In genomic region chr19:6084478-6085248, GRCm38 (mm10) we compare ENCODE assay signal across 8 mouse cellular contexts. TPM values are rescaled to one million over a fixed set of nuclear protein-coding genes. Genes with fewer than 3 reads are reported as not detected.
A peak's percentile ranks its signal among the peaks of the same experiment; 100 is the strongest.
DNase-seq lines count a peak whose midpoint lies in the region; ATAC-seq and TF ChIP-seq lines count a peak whose summit lies in the region.

Zfpl1 (minus strand) TSS chr19:6084956.
Cdca5 (plus strand) TSS chr19:6084983.

- H3K9ac ChIP-seq in ES-Bruce4 (ENCODE audit: low read depth, poor library complexity, severe bottlenecking) = peak within 1 kb of the TSS; percentile 89
- H3K9ac ChIP-seq in forebrain, embryonic 13.5 days = peak within 1 kb of the TSS; percentile 74
- peak within 1 kb of the TSS; percentile 65 for H3K9ac ChIP-seq in neural tube, embryonic 15.5 days (replicated peaks)

- TF ChIP-seq EP300 in ES-Bruce4 (IDR thresholded peaks at IDR 0.05; ENCODE audit: insufficient read depth, low read depth, low read length) = peak; percentile 82; the same call in 1 of the 2 replicates

- under 1% methylated on average over 58 of the region's 58 CpGs for WGBS in forebrain, embryonic 13.5 days
- under 1% methylated on average over 58 of the region's 58 CpGs for WGBS in neural tube, embryonic 15.5 days

- peak; percentile 46 for TF ChIP-seq POLR2A in ES-Bruce4 (IDR thresholded peaks at IDR 0.05; ENCODE audit: insufficient read depth, low read length)

- peak within 1 kb of the TSS; percentile 99 for H3K4me3 ChIP-seq in ES-Bruce4 (ENCODE audit: low read depth, low read length)
- peak within 1 kb of the TSS; percentile 66 for H3K4me3 ChIP-seq in forebrain, embryonic 13.5 days
- peak within 1 kb of the TSS; percentile 67 for H3K4me3 ChIP-seq in neural tube, embryonic 15.5 days (replicated peaks)

- H3K4me1 ChIP-seq in ES-Bruce4 (ENCODE audit: control insufficient read depth, insufficient read depth, low read length) = peaks cover 2% of the 10 kb centered on the region
- H3K4me1 ChIP-seq in forebrain, embryonic 13.5 days = peaks cover 28% of the 10 kb centered on the region
- H3K4me1 ChIP-seq in neural tube, embryonic 15.5 days = peaks cover 30% of the 10 kb centered on the region

- intact Hi-C loops in heart, postnatal 14 days (cut with DNase I) = loop anchor here (2.0 kb wide), 1 partner anchor 28 kb away; the partner anchor contains the start of genes Fau and Mrpl49

- DNase-seq in heart, postnatal 14 days = peak; percentile 96 to 98
- peak; percentile 97 for DNase-seq in layer of hippocampus, adult 11-12 months (ENCODE audit: low spot score)
- peak; percentile 96 to 97 for DNase-seq in lung, adult 18-20 months
- peak; percentile 97 for DNase-seq in testis, postnatal 14 days (ENCODE audit: low spot score)

- ATAC-seq in cerebellum, adult (ENCODE audit: insufficient number of reproducible peaks, low FRiP score, low TSS enrichment) = peak; percentile 76; the same call in 1 of the 2 replicates
- ATAC-seq in forebrain, embryonic 13.5 days = peak; percentile 94
- ATAC-seq in neural tube, embryonic 15.5 days (ENCODE audit: low FRiP score) = peak; percentile 91

- H3K9me3 ChIP-seq in ES-Bruce4 (replicated peaks; ENCODE audit: control insufficient read depth, insufficient read depth, low read length, poor library complexity, severe bottlenecking) = no peaks in the 10 kb centered on the region
- no peaks in the 10 kb centered on the region for H3K9me3 ChIP-seq in forebrain, embryonic 13.5 days (replicated peaks)
- no peaks in the 10 kb centered on the region for H3K9me3 ChIP-seq in neural tube, embryonic 15.5 days (replicated peaks)

- peak within 1 kb of the TSS; percentile 94 for H3K27ac ChIP-seq in ES-Bruce4 (ENCODE audit: insufficient read depth, low read length)
- peak within 1 kb of the TSS; percentile 57; the same call in 1 of the 2 replicates for H3K27ac ChIP-seq in forebrain, embryonic 13.5 days
- peak within 1 kb of the TSS; percentile 71 for H3K27ac ChIP-seq in neural tube, embryonic 15.5 days (replicated peaks)

- no peaks in the 10 kb centered on the region for H3K27me3 ChIP-seq in ES-Bruce4 (ENCODE audit: control insufficient read depth, insufficient read depth, low read length, poor library complexity, severe bottlenecking)
- H3K27me3 ChIP-seq in forebrain, embryonic 13.5 days = no peaks in the 10 kb centered on the region
- H3K27me3 ChIP-seq in neural tube, embryonic 15.5 days (replicated peaks) = no peaks in the 10 kb centered on the region

- peaks cover 23% of the 10 kb centered on the region for H3K36me3 ChIP-seq in ES-Bruce4 (ENCODE audit: control insufficient read depth, insufficient read depth, low read length, poor library complexity, severe bottlenecking)
- H3K36me3 ChIP-seq in forebrain, embryonic 13.5 days (ENCODE audit: poor library complexity, severe bottlenecking) = peaks cover 49% of the 10 kb centered on the region
- peaks cover 34% of the 10 kb centered on the region for H3K36me3 ChIP-seq in neural tube, embryonic 15.5 days

- H3K4me2 ChIP-seq in forebrain, embryonic 13.5 days = peak within 1 kb of the TSS; percentile 90
- H3K4me2 ChIP-seq in neural tube, embryonic 15.5 days = peak within 1 kb of the TSS; percentile 94

- TF ChIP-seq CTCF in ES-Bruce4 (IDR thresholded peaks at IDR 0.05; ENCODE audit: low read depth, low read length) = no peak

RNA-seq across cellular contexts. Expression of gene Zfpl1, which starts in this region (rescaled TPM):
- polyA plus RNA-seq in ES-Bruce4 (2011; ENCODE audit: insufficient read depth, insufficient read length, low read depth, missing spikeins) = 34.2 and 49.7 TPM in 2 replicates
- 71.7 and 76.6 TPM in 2 replicates for polyA plus RNA-seq in forebrain, embryonic 13.5 days (2015; fragmentation: Nextera tagmentation; extraction: Ambion mirVana)
- 10 to 100 TPM; 16.7 to 19.7 TPM for total RNA-seq in heart, postnatal 14 days (2021)
- polyA plus RNA-seq in neural tube, embryonic 15.5 days (2015; fragmentation: Nextera tagmentation; extraction: Ambion mirVana) = 78.3 and 78.4 TPM in 2 replicates

RNA-seq across cellular contexts. Expression of gene Cdca5, which starts in this region (rescaled TPM):
- polyA plus RNA-seq in ES-Bruce4 (2011; ENCODE audit: insufficient read depth, insufficient read length, low read depth, missing spikeins) = 47.7 and 50.5 TPM in 2 replicates
- 44.6 and 45.8 TPM in 2 replicates for polyA plus RNA-seq in forebrain, embryonic 13.5 days (2015; fragmentation: Nextera tagmentation; extraction: Ambion mirVana)
- total RNA-seq in heart, postnatal 14 days (2021) = 1 to 10 TPM; 1.1 to 1.5 TPM
- polyA plus RNA-seq in neural tube, embryonic 15.5 days (2015; fragmentation: Nextera tagmentation; extraction: Ambion mirVana) = 4.9 and 15.5 TPM in 2 replicates

Comparison
In these comparisons a context has a peak if more than half of its experiments do, and no peak if none do; other contexts are left out.
1. Peak in every context shown above with its lines: DNase-seq, ATAC-seq, H3K4me3 ChIP-seq and H3K27ac ChIP-seq.